Mouse (Mus musculus) spleen, adult 2 months (tissue): ENCODE measurements around the gene Gm49601.

Experiments
- CTCF ChIP-seq: fragments of 200-500 bp; IDR thresholded peaks from 2 replicates; pipeline ENCODE4 v1.5.1; 2011; ENCODE audit warnings: mild to moderate bottlenecking, inconsistent platforms; ENCODE audit not compliant: insufficient read depth, insufficient read length, insufficient replicate concordance; ENCODE audit errors: extremely low read depth
- POLR2A ChIP-seq: fragments of 200-500 bp; IDR thresholded peaks from 2 replicates; pipeline ENCODE4 v1.6.1; 2011; ENCODE audit warnings: low read depth, low read length, inconsistent platforms

DNA sequence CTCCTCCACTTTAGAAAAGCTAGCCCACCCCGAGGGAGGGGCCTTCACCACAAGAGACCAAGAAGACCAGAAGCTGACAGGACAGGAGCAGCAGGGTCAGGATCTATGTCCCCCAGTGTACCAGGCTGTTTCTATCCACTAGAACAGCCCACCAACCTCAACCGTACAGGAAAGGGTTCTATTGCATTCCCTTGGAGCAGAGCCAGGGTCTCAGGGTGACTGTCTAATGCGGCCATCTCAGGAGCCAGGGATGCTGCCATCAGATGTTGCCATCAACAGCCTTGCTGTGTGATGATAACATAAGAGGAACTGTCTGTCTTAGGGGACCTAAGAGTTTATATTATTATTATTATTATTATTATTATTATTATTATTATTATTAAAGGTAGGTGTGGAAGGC lies 49.2 kb downstream of the Gm49601 start:
- TF ChIP-seq POLR2A (no peak), CTCF (no peak)
